Mouse (Mus musculus): ENCODE data around the gene Tcap.

Gene Tcap

DNA sequence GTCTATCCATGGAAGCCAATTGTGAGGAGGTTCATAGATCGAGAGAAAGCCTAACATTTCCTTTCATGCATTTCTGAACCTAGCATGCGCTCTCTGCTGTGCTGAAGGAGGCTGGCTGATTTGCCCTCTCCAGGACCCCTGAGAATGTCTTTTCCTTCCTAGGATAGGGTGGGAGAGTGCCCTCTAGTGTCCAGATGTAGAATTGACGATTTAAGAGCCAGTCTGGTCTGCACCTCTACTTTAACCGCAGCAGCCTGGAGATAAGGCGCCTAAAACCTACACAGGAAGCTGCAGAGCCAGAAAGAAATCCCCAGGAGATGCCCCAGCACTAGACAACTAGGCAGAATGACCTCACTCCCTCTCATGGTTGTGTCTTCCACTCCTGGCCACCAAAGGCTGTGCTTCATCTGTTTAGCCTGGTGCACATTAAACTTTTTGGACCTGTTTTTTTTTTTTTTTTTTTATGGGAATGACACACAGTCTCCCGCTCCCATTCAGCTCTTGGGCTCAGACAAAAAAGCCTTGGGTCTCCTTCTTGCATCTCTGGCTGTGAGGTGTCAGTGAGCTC, 27.8 kb upstream of the Tcap start:
- peak; percentile 61 for DNase-seq

DNA sequence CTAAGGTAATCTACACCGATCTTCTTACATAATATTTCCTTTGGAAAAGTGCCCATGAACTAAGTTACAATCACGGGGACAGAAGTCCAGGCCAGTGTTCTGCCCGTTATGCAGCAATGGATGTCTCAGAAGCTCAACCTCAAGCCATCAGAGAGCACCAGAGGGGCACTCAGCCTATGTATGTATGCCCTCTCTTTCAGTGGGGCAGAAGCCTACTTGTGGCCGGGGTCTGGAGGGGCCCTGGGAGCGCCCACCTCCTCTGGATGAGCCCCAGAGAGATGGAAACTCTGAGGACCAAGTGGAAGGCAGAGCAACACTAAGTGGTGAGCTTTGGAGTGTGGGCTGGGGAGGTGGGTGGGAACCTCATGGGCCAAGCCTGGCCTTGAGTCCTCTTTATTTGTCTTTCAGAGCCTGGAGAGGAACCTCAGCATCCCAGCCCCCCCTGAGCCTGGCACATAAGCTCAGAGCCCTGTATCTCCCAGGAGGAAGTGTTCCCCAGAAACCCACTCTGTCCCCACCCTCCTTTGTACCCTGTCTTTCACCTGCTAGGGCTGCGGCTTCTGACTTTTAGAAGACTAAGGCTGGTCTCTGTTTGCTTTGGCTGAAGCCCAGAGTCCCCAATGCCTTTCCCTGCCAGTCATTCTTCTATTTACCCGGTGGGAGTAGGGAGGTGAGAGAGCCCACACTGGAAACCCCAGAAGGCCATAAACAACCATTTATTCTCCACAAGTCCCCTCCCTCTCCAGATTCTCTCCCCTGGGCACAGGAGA, 26.8 kb upstream of the Tcap start:
- no peak for DNase-seq

DNA sequence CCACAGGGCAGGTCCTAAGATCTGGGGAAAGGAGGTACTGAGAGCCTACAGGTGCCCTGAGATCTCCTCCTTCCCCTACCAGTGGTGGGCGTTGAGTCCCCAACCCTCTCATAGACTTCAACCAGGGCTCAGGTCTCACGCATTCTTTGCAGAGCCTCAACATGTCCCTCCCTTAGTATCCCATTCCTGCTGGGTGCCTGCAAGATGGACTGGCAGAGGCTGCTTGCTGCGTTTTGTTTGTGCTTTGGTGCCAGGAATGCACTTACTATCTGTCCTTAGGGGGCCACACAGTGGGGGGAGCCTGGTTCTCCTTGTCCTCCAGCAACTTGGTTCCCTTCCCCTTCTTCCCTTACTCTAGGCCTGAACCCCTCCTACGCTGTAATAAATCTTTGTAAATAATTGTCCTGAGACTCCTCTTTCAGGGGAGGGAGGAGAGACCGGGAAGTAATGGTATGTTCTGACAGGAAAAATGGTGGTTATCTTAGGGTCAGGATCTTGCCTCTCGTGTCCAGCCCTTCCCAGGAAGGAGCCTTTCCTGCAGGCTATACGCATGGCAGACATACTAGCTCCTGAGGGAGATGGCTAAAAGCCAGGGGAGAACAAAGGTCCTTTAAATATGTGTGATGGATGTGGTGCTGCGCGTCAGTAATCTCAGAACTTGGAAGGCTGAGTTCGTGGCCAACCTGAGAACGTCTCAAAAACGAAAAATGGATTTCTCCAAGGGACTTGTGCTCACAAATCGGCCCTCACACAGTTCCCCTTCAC, 26.0 kb upstream of the Tcap start:
- peak; percentile 22 for DNase-seq

DNA sequence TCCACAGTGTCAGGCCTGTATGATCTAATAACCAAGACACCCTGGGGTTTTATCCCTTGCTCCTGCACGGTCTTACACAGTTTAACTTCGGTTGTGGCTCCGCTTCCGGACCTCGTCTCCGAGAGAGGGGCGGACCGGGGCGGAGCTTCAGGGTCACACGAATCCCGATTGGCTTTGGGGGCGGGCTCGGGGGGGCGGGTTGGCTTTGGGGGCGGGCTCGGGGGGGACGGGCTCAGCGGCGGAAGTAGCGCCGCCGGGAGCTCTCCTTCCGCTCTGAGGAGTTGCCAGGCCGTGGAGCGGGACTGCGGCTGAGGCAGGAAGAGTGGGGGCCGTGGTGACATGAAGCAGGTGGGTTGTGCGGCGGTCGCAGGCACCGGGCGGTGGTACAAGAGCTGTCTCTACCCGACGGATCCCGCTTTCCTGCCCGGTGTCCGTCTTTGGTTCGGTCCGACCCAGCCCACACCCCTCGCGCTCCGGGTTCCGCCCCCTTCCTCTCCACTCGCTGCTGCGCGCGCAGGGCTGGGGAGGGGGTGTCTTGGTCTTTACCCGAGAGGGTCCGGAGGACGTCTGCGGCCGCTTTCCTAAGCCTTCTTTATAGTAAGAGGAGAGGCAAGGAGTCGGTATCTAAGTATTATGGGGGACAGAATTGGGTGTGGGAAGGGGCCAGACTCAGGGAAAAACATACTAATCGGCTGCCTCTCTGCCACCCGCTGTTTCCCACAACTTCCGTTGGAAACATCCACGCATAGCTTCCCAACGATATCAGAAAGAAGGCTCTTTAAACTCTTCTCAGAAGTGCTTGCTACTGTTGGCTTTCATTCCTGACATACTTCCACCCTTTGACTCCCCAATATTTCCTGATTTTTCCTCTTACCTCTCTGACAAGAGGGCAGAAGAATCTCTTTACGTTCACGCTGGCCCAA, 25.2 kb upstream of the Tcap start, which contains the start of gene Stard3:
Gene Stard3 (plus strand): TSS at position 208 of the 923 bp plus-strand sequence.
- DNase-seq, result peak; percentile 97

DNA sequence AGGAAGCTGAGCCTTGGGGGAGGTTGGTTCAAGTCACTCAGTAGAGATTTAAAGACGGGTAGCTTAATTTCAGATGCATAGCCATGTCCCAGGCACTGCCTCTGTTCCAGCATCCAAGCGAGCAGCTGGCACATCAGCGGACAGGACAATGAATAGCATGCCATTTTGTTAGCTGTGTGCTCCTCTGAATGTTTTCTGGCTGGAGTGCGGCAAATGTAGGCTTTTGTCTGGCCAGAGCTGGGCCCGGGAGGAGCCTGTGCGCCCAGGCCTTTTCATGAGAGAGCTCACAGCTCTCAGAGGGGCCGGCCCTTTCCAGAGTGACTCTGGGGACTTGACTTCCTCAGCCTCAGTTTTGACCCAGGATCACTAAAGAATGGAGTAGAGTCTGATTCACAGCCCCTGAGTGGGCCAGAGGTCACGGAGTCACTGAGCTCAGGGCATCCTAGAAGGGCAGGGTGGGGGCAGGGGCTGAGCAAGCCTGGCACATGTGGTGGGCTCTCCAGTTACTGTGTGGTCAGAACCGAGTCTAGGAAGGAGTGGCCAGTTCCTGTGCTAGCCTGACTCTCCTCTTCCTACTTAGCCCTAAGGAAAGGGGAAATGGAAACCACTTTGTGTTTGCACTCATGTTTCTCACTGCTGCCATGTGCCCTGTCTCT, 22.6 kb upstream of the Tcap start:
- DNase-seq, result no peak

DNA sequence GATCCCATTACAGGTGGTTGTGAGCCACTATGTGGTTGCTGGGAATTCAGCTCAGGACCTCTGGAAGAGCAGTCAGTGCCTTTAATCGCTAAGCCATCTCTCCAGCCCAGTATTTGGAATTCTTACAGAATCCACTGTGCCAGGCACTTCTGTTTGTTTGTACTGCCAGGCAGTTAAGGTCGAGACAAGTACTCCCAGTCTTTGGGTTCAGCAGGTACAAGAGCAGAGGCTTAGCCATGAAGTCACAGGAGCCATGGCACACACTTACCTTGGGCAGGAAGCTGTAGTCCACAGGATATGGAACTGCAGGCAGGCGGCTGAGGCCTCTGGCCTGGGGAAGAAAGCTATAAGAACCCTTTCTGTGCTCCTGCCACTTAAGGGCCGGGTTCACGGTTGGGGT, 19.8 kb upstream of the Tcap start:
- no peak for DNase-seq

DNA sequence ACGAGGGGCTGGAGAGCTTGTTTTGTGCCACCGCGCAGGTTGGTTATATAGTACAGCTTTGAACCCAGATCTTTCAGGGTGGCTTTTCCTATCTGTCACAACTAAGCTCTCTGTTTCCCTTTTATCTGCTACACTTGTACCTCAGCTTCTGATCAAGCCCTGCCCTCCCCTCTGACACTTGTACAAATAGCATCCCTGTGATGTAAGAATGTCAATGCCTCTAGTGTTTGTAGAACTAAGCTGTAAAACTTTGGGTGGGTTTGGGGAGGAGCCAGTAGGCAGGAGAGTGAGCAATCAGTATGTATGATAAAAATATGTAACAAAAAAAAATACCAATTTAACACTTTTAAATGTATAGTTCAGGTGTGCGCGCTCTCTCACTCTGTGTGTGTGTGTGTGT, 19.2 kb upstream of the Tcap start:
- no peak for DNase-seq

DNA sequence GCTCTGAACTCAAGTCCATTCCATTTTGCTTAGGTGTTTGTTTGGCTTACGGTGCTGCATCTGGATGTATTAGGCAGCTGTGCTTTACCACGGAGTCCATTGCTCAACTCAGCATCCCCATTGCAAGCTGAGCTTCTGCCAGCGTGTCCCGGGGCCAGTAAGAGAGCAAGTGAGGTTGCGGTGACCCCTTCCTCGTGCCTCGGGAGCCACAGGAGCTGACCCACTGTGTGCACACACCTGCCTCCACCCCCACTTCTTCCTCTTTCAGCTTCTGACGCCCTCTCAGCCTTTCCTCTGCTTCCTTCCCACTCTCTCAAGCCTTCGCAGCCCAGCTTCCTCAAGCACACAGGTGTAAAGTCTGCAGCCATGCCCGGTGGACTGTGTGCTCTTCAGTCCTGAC, 17.3 kb upstream of the Tcap start:
- DNase-seq, result peak; percentile 38

DNA sequence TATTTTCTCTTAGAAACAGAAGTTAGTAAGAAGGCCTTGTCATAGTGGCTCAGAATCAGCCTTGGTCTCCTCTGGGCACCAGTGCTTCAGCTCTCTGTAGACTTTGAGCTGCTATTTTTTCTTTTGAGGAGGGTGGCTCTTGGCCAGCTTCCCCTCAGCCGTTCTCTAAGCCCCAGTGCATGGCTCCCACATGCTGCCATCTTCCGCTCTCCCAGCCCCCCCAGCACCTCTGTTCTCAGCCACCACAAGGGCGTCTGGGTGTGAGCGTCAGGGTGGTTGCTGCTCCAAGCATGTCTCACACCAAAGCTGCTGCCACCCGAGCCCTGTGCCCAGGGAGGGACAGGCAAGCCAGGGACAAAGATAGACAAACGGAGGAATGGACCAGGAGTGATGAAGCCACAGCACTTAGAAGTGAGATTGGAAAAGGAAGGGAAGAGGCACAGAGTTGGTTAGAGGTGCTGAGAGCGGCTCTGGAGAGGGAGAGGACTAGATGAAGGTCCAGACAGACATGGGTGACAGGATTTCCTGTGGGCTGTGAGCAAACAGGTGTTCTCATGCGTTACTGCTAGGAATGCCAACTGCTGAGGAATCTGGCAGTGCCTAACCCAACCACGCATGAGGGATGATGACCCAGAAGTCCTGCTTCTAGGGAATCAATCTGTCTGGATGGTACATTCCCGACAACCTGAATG, 16.3 kb upstream of the Tcap start:
- DNase-seq, result peak; percentile 71

DNA sequence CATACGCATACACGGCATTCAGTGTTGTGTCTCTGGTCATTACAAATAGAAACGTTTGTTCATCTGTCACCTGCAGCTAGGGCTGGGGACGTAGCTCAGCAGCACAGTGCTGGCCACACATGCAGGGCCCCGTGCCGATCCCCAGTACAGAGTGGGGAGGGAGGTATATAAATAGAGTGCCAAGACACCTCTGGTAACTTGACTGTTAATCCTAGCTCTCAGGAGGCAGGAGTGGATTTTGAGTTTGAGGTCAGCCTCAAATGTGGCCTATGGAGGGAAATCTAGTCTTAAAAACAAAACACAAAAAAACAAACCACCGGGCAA, 15.8 kb upstream of the Tcap start:
- DNase-seq, result no peak

DNA sequence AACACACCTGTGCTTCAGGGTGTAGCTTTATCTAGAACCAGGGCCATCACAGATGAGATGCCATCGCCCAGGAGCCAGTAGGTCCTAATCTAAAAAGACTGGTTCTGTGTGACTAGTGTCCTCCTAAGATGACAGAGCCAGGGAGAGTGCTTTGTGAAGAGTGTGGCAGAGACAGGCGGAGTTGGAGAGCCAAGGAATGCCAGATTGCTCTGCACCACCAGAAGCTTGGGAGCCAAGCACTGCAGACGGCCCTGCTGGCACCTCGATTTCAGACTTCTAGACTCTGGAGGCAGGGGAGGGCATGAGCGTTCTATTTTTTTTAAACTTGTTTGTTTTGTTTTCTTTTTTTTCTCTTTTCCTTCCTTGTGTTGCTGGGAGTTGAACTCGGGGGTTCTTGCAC, 14.3 kb upstream of the Tcap start:
- no peak for DNase-seq

DNA sequence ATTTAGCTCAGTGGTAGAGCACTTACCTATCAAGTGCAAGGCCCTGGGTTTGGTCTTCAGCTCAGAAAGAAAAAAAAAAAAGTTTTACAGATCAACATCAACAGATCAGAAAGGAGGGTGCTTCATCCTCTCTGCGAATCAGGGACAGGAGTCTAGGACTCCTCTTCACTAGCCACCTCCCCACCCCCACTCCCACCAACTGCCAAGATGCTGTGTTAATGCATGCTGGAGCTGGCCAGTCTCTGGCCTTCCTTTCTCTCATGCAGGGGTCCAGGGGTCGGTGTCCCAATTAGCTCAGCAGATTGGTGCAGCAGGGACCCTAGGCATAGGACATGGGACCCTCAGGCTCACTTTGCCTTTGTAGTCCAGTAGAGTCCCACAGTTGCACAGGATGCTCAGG, 13.0 kb upstream of the Tcap start:
- no peak for DNase-seq

DNA sequence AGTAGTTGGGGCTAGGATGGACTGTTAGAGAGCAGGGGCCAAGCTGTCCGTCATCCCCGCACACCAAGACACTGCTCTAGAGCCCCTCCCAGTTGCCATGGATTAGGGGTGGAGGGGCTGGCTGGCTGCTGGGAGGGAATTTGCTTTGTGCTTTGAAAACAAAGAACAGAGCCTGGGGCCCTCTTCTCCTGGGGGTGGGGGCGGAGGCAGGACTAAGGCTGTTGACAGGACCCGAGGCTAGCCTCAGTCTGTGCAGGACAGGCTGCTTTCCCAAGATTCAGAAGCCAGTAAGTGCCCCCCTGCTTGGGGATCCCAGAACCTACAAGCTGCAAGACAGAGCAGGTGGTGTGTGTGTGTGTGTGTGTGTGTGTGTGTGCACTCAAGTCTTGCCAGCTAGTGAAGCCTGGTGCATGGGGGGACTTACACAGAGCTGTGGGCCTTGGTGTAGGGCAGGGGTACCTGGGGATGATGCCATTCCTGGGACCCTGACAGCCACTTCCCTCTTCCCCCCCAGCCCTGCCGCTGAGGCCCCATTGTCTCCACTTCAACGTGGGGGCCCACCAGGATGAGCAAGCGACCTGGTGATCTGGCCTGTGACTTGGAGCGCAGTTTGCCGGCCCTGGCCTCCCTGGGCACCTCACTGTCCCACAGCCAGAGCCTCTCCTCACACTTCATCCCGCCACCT, 11.9 kb upstream of the Tcap start:
- DNase-seq, result no peak

DNA sequence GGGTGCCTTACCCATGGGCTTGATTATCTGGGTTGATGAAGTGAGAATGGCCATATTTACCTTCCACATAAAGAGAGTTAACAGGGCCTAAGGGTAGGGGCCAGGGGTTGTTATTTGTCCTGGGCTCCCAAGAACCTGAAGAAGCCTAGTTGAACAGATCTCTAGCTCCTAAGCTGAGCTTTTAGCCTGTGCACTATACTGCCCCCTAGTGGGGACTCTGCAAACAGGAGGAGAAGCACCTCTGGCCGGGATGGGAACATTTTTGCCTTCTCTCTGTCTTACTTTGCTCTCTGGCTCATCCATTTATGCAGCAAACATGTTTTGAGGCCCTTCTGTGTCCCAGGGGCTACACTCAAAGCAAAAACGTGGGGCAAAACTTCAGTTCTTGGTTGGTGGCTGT, 11.2 kb upstream of the Tcap start:
- peak; percentile 83 for DNase-seq

DNA sequence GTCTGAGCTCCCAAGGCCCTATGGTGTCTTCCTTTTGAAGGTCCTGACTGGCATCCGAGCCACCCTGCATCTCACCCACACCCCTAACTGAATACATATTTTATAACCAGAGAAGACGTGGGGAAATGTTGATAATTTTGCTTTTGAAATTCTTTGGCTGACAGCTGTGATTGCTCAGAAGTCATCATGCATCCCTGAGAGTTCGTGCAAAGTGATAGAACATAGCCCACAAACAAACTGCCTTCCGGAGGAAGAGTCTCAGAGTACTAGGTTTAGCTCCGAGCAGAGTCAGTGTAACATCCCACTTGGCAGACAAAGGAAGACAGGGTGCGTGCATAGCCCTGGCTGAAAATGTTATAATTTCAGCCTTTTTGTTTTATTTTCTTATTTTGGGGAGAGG, 10.4 kb upstream of the Tcap start:
- no peak for DNase-seq

DNA sequence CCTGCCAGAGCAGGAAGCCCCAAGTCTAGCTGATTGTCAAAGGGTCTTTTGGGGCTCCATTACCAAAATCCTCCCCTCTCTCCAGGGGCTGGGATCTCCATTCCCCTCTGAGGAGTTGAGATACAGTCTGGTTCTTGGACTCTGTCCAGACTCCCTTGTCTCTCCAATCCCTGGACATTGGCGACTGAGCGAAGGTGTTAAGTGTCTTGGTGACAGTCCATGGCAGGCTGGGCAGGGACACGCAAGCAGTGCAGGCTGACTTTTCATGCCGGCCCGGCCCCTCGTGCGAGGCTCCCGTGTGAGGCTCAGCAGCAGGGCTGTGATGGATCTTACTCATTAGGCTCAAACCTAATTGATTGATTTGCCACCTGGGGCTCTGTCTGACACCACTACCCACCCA, 9.3 kb upstream of the Tcap start:
- no peak for DNase-seq

DNA sequence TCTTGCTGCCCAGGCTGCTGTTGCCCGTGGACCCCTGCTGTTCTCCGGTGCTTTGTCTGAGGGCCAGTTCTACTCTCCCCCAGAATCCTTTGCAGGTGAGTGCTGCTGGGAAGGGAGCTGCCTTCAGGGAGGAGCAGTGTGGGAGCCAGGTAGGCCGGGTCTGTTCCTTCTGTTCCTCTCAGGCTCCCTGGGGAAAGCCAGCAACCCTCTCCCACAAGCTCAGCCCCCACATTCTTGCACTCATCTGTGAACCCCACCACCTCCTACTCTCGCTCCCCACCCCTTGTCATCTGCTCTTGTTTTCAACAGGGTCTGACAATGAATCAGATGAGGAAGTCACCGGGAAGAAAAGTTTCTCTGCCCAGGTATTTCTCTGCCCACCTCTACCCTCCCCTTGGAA, 6.9 kb upstream of the Tcap start:
- no peak for DNase-seq

DNA sequence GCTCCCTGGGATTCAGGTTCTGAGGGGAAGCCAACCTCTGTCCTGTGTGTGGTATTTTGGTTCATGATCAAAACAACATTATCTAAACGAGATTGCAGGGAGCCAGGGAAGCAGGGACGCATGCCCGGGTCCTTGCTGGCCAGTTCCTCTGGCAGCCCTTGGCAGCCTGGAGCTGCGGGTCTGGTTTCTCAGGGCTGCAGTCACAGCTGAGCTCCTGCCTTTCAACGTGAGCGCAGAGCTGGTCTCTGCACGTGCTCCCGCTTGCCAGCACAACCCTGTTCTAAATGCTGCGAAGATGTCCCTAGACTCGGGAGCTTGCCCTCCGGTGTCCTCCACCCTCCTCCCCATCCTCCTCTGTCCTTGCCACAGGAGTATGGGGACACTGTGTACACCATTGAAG, 5.8 kb upstream of the Tcap start:
- DNase-seq, result no peak

DNA sequence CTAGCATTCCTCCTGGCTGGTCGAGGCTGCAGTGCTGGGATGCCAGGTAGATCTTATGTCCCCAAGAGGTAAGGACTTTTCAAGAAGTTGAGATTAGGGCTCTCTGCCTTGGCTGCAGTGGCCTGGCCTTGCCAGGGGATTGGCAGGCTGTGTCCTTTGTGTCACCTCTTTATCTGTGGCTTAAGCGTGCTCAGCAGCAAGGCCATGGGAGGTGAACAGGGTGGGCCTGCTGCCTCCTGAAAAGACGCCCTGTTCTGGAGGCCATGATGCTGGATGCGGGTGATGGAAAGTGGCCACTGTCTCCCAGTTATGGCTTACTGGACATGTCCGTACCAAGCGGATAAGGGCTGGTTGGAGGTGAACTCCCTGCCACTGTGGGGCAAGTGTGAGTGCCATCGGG, 4.2 kb upstream of the Tcap start:
- no peak for DNase-seq

DNA sequence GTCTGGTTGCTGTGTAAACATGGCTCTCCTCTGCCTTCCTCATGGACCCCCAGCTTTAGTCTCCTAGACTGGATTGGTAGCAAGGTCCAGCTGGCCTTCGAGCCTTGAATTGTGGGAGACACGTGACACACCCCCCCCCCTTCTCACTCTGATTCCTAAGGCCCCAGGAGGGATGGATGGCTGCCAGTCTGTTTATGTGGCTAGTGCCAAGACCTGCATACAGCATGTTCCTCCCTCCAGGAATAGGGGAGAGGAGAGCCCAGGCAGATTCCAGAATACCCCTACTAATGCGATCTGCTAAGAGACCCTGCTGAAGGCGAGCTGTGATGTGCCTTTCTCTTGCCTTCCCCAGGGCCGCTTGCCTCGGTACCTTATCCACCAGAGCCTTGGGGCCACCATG, 3.5 kb upstream of the Tcap start:
- DNase-seq, result no peak

DNA sequence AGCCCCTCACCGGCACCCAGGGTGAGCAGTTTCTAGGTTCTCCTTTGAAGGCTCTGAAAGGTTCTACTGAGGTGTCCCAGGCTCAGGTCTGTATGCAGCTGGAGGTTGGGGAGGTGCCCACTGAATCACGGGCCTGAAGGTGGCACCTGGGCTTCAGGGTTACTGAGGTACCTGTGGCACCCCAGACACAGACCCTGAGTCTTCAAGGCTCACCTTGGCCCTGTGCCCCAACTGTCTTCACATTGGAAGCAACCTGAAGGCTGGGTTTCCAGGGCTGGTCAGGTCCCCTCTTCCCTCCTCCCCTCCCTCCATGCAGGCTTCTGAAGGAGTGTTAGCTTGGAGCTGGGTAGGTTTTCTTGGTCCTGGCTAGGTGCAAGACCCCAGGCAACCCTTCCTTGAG, 2.0 kb upstream of the Tcap start:
- no peak for DNase-seq
